Mouse (Mus musculus): Measurements from ENCODE around the gene Timd2. TPM values are rescaled to one million over a fixed set of nuclear protein-coding genes. Genes with fewer than 3 reads are reported as not detected.
"Not testable (repeated sequence)": the region's sequence is repeated elsewhere in the genome, so short reads cannot be mapped to it uniquely, and the experiment has no call there.

Gene Timd2
- 0.81 and 1.7 TPM in 2 replicates for polyA plus RNA-seq (2015; fragmentation: Nextera tagmentation; extraction: Ambion mirVana)

- no peak within 1 kb of the TSS for H3K4me2 ChIP-seq
- H3K4me3 ChIP-seq (replicated peaks) = no peak within 1 kb of the TSS
- no peaks in the 10 kb centered on the region for H3K27me3 ChIP-seq
- no peaks in the 10 kb centered on the region for H3K9me3 ChIP-seq (replicated peaks)
- no peaks in the 10 kb centered on the region for H3K4me1 ChIP-seq
- ATAC-seq (replicated peaks; ENCODE audit: low FRiP score) = no peak
- H3K36me3 ChIP-seq = no peaks in the 10 kb centered on the region
- H3K27ac ChIP-seq = no peak within 1 kb of the TSS
- H3K9ac ChIP-seq = no peak within 1 kb of the TSS
- WGBS = 66% methylated on average over 6 of the region's 6 CpGs
Observed at GRCm38 (mm10) chr11:46706664-46707356, at the start of gene Timd2. Timd2 (minus strand) TSS chr11:46707061.

GRCm38 (mm10) chr11:46755714-46756113 lies 48.9 kb upstream of the Timd2 start:
- not testable (repeated sequence) for H3K27me3 ChIP-seq; H3K4me1 ChIP-seq; H3K36me3 ChIP-seq; H3K9me3 ChIP-seq (replicated peaks); H3K9ac ChIP-seq; ATAC-seq (replicated peaks; ENCODE audit: low FRiP score); H3K4me2 ChIP-seq; H3K27ac ChIP-seq; H3K4me3 ChIP-seq (replicated peaks)
- 95% methylated on average over 6 of the region's 6 CpGs for WGBS

- Histone ChIP-seq H3K4me1 (no peaks in the 10 kb centered on the region), H3K9ac (no peak overlapping the region), H3K27me3 (no peaks in the 10 kb centered on the region), H3K36me3 (no peaks in the 10 kb centered on the region), H3K4me2 (no peak overlapping the region), H3K4me3 (replicated peaks) (no peak overlapping the region), H3K27ac (no peak overlapping the region), H3K9me3 (replicated peaks) (no peaks in the 10 kb centered on the region)
- no peak for ATAC-seq (replicated peaks; ENCODE audit: low FRiP score)
- 79% methylated on average over 4 of the region's 4 CpGs for WGBS
Observed at GRCm38 (mm10) chr11:46754669-46755068, 47.8 kb upstream of the Timd2 start.

- H3K36me3 ChIP-seq = no peaks in the 10 kb centered on the region
- no peak overlapping the region for H3K4me3 ChIP-seq (replicated peaks)
- H3K27ac ChIP-seq = no peak overlapping the region
- no peaks in the 10 kb centered on the region for H3K9me3 ChIP-seq (replicated peaks)
- WGBS = 34% methylated on average over 2 of the region's 2 CpGs
- ATAC-seq (replicated peaks; ENCODE audit: low FRiP score) = no peak
- H3K9ac ChIP-seq = no peak overlapping the region
- H3K27me3 ChIP-seq = no peaks in the 10 kb centered on the region
- H3K4me1 ChIP-seq = no peaks in the 10 kb centered on the region
- H3K4me2 ChIP-seq = no peak overlapping the region
Observed at GRCm38 (mm10) chr11:46753662-46754061, 46.8 kb upstream of the Timd2 start.

- no peaks in the 10 kb centered on the region for H3K9me3 ChIP-seq (replicated peaks)
- H3K4me1 ChIP-seq = no peaks in the 10 kb centered on the region
- H3K27me3 ChIP-seq = no peaks in the 10 kb centered on the region
- no peak overlapping the region for H3K4me3 ChIP-seq (replicated peaks)
- ATAC-seq (replicated peaks; ENCODE audit: low FRiP score) = no peak
- no peak overlapping the region for H3K27ac ChIP-seq
- H3K9ac ChIP-seq = no peak overlapping the region
- no peak overlapping the region for H3K4me2 ChIP-seq
- H3K36me3 ChIP-seq = no peaks in the 10 kb centered on the region
- WGBS = 63% methylated on average over 2 of the region's 2 CpGs
Observed at GRCm38 (mm10) chr11:46747996-46748395, 41.1 kb upstream of the Timd2 start.

GRCm38 (mm10) chr11:46741716-46742115 lies 34.9 kb upstream of the Timd2 start:
- 82% methylated on average over 3 of the region's 3 CpGs for WGBS
- H3K4me2 ChIP-seq = no peak overlapping the region
- H3K27me3 ChIP-seq = no peaks in the 10 kb centered on the region
- H3K27ac ChIP-seq = no peak overlapping the region
- no peak overlapping the region for H3K9ac ChIP-seq
- H3K4me3 ChIP-seq (replicated peaks) = no peak overlapping the region
- H3K36me3 ChIP-seq = no peaks in the 10 kb centered on the region
- H3K4me1 ChIP-seq = no peaks in the 10 kb centered on the region
- no peak for ATAC-seq (replicated peaks; ENCODE audit: low FRiP score)
- no peaks in the 10 kb centered on the region for H3K9me3 ChIP-seq (replicated peaks)

GRCm38 (mm10) chr11:46740886-46741285 lies 34.0 kb upstream of the Timd2 start:
- Histone ChIP-seq H3K36me3 (no peaks in the 10 kb centered on the region), H3K9me3 (replicated peaks) (no peaks in the 10 kb centered on the region), H3K4me3 (replicated peaks) (no peak overlapping the region), H3K4me2 (no peak overlapping the region), H3K27me3 (no peaks in the 10 kb centered on the region), H3K9ac (no peak overlapping the region), H3K4me1 (no peaks in the 10 kb centered on the region), H3K27ac (no peak overlapping the region)
- 75% methylated on average over 4 of the region's 4 CpGs for WGBS
- no peak for ATAC-seq (replicated peaks; ENCODE audit: low FRiP score)

GRCm38 (mm10) chr11:46739501-46739900 lies 32.6 kb upstream of the Timd2 start:
- no peak for ATAC-seq (replicated peaks; ENCODE audit: low FRiP score)
- Histone ChIP-seq H3K9me3 (replicated peaks) (no peaks in the 10 kb centered on the region), H3K36me3 (no peaks in the 10 kb centered on the region), H3K9ac (no peak overlapping the region), H3K27ac (no peak overlapping the region), H3K27me3 (no peaks in the 10 kb centered on the region), H3K4me3 (replicated peaks) (no peak overlapping the region), H3K4me1 (no peaks in the 10 kb centered on the region), H3K4me2 (no peak overlapping the region)
- 87% methylated on average over 4 of the region's 4 CpGs for WGBS

GRCm38 (mm10) chr11:46735076-46735475 lies 28.2 kb upstream of the Timd2 start, which contains the start of gene Havcr1:
Havcr1 (plus strand) TSS chr11:46735080.
- H3K27ac ChIP-seq = peak within 1 kb of the TSS; percentile 70
- WGBS = 90% methylated on average over 1 of the region's 1 CpGs
- H3K4me2 ChIP-seq; H3K4me1 ChIP-seq; H3K9me3 ChIP-seq (replicated peaks); H3K27me3 ChIP-seq; H3K36me3 ChIP-seq; H3K9ac ChIP-seq; H3K4me3 ChIP-seq (replicated peaks): not testable (repeated sequence)
- 0 out of 2 replicates have a peak, but pooled peaks have one; percentile 44 for ATAC-seq (replicated peaks; ENCODE audit: low FRiP score)

GRCm38 (mm10) chr11:46734617-46735016 lies 27.8 kb upstream of the Timd2 start:
- peak overlapping the region; percentile 70 for H3K27ac ChIP-seq
- H3K4me3 ChIP-seq (replicated peaks) = no peak overlapping the region
- no peaks in the 10 kb centered on the region for H3K36me3 ChIP-seq
- H3K9ac ChIP-seq = no peak overlapping the region
- no peaks in the 10 kb centered on the region for H3K9me3 ChIP-seq (replicated peaks)
- 30% methylated on average over 1 of the region's 1 CpGs for WGBS
- no peaks in the 10 kb centered on the region for H3K4me1 ChIP-seq
- ATAC-seq (replicated peaks; ENCODE audit: low FRiP score) = peak; percentile 47; the same call in 1 of the 2 replicates
- H3K27me3 ChIP-seq = no peaks in the 10 kb centered on the region
- no peak overlapping the region for H3K4me2 ChIP-seq

- no peak; the same call in 1 of the 2 replicates for ATAC-seq (replicated peaks; ENCODE audit: low FRiP score)
- 64% methylated on average over 6 of the region's 6 CpGs for WGBS
- Histone ChIP-seq H3K27me3 (no peaks in the 10 kb centered on the region), H3K4me1 (no peaks in the 10 kb centered on the region), H3K9ac (no peak overlapping the region), H3K27ac (no peak overlapping the region), H3K4me3 (replicated peaks) (no peak overlapping the region), H3K36me3 (no peaks in the 10 kb centered on the region), H3K9me3 (replicated peaks) (no peaks in the 10 kb centered on the region), H3K4me2 (no peak overlapping the region)
Observed at GRCm38 (mm10) chr11:46733242-46733789, 26.5 kb upstream of the Timd2 start.

GRCm38 (mm10) chr11:46731541-46732070 lies 24.7 kb upstream of the Timd2 start:
- Histone ChIP-seq H3K27ac (no peak overlapping the region), H3K4me1 (no peaks in the 10 kb centered on the region), H3K4me3 (replicated peaks) (no peak overlapping the region), H3K4me2 (no peak overlapping the region), H3K27me3 (no peaks in the 10 kb centered on the region), H3K36me3 (no peaks in the 10 kb centered on the region), H3K9ac (no peak overlapping the region), H3K9me3 (replicated peaks) (no peaks in the 10 kb centered on the region)
- 84% methylated on average over 11 of the region's 11 CpGs for WGBS
- ATAC-seq (replicated peaks; ENCODE audit: low FRiP score) = no peak

Measured in kidney, embryonic 15.5 days (tissue).